Mouse (Mus musculus): Measurements from ENCODE around the gene Spopl.
"Not testable (repeated sequence)": the region's sequence is repeated elsewhere in the genome, so short reads cannot be mapped to it uniquely, and the experiment has no call there.

Spopl gene

DNA sequence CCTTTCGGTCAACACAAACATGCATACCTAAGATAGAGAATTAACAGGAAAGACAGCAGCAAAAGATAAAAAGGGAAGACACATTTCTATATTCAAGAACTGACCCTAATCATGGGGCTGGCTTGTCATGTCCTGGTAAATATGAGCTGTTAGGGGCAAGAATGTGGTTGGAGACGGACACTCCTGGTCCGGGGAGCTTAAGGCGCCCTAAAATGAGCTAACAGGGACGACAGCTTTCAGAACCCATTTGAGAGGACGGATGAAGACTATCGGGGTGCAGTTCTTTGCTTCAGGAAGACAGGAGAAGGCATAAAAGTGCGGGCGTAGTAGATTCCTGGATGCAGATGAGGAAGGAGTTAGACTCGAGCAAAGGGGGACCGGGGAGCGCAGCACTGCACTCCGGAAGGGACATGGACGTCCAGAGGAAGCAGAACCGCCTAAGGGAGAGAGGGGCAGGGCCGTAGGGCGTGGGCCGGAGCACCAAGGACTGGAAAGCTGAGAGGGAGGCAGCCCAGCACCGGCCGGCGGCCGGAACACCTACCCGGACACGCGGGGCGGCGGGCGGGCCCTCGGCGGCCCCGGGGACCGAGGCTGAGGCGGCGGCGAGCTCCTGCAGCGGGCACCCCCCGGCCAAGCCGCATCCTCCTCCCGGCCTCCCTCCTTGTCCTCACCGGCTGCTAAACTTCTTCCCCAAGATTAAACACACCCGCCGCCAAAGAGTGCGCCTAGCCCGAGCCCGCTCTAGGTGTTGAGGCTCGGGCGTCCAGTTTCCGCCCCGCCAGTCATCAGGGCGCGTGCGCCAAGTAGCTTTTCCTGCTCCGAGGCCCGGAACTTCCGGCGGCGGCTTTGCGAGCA is at the start of gene Spopl:
Spopl (minus strand) TSS at position 805 of the 855 bp plus-strand sequence.
- DNase-seq: peak; percentile 76 to 77

DNA sequence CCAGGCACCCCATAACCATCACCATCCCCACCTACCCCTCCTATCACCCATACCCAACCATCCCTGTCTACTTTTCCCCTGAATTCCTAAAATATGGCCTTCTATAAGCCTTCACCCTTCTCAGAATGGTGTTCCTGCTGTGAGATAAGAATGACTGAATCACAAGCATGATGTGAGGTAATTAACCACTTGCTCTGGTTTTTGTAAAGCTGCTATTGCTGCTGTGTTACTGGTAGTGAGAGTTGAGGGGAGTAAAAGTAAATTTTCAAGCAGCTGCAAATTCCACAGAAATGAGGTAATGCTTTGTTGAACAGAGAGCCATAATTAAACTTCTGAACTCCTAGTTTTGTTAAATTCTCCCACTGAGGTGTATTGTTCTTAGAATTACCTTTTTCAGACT is 48.2 kb upstream of the Spopl start:
- no peak for DNase-seq

DNA sequence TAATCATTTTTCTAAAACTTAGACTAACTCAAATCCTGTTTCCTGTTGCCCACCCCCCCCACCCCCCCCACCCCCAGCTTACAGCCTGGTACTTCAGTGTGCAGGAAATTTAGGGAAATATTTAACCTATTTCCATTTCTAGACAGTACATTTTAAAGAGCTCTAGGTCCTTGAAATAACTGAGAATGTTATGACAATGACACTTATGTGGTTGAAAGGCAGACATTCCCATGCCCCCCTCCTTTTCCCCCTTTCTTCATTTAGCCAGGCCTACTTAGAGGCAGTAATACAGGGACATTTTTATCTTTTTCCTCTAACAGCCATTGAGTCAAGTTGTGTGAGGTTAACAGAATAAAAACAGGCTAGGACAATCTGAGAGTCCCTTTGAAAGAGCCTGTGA is 46.1 kb upstream of the Spopl start:
- DNase-seq: no peak

DNA sequence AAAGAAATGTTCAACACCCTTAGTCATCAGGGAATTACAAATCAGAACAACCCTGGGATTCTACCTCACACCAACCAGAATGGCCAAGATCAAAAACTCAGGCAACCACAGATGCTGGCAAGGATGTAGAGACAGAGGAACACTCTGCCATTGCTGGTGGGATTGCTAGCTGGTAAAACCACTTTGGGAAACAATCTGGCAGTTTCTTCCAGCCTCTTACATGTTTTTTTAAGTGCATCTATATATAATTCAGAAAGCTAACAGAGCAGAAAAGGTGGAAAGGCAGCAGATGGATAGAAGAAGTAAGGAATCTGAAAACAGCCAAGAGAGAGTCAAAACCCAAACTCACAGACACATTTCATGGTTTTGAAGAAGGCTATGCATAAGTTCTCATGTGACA is 33.5 kb upstream of the Spopl start:
- no peak for DNase-seq

- no peak for DNase-seq
Observed at GRCm38 (mm10) chr2:23588769-23589168, 16.9 kb upstream of the Spopl start.

GRCm38 (mm10) chr2:23572157-23572532 is 239 bp upstream of the Spopl start:
- not testable (repeated sequence) for DNase-seq

- DNase-seq: no peak
Observed at GRCm38 (mm10) chr2:23570563-23570962, 1.3 kb downstream of the Spopl start.

- DNase-seq: no peak
Observed at GRCm38 (mm10) chr2:23568775-23569174, 3.1 kb downstream of the Spopl start.

GRCm38 (mm10) chr2:23565081-23565801 is 6.7 kb downstream of the Spopl start:
- DNase-seq: no peak

DNA sequence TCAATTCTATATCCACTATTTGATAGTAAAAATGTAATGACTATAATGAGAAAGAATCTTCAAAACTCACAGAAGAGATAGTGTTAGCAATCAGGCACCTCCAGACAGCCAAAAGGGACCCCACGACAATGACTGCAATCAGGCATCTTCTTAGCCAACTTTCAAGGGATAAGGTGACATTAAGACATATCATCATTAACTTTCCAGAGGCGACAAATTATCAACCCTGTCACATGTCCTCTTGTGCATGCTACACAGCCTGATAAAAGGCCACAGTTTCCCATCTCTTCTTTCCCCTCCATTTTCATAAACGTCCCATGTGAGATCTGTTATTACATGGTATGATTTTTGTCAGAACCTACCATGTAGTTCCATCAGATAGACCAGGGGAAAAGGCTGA is 9.0 kb downstream of the Spopl start:
- no peak for DNase-seq

GRCm38 (mm10) chr2:23559186-23559585 is 12.7 kb downstream of the Spopl start:
- no peak for DNase-seq

- no peak for DNase-seq
Observed at GRCm38 (mm10) chr2:23551235-23551634, 20.7 kb downstream of the Spopl start.

GRCm38 (mm10) chr2:23547220-23547619 is 24.7 kb downstream of the Spopl start:
- no peak for DNase-seq

DNA sequence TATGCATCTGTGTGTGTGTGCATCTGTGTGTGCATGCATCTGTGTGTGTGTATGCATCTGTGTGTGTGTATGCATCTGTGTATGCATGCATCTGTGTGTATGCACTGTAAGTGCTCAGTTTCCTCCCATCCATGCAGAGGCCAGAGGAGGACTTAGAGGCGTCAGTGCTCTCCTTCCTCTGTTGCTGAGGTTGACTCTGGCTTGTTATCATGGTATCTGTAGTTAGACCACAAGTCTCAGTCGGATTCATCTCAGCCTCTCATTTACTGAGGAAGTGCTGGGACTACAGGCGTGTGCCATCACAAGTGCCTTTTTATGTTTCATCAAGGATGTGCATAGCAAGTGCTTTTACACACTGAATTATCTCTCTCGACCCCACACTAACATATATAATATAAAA is 31.9 kb downstream of the Spopl start:
- no peak for DNase-seq

GRCm38 (mm10) chr2:23527717-23528116 is 44.2 kb downstream of the Spopl start:
- DNase-seq: not testable (repeated sequence)

DNA sequence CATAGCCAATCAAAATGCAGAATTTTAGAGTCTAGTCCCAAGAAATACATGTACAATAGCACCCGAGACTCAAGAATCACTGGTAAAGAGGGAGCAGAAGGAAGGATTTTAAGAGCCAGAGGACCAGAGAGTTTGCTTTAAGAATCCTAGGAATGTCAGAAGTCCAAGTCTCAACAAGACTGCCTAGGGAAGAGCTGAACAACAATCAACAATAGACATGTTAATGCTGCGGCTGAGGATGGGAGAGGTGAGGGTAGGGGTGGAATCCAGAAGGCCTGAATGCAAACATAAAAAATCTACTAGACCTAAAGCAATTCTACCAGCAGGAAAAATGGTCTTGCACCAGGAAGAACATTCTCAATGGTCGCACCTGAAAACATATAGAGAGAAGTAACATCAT is 66.8 kb downstream of the Spopl start:
- no peak for DNase-seq

DNA sequence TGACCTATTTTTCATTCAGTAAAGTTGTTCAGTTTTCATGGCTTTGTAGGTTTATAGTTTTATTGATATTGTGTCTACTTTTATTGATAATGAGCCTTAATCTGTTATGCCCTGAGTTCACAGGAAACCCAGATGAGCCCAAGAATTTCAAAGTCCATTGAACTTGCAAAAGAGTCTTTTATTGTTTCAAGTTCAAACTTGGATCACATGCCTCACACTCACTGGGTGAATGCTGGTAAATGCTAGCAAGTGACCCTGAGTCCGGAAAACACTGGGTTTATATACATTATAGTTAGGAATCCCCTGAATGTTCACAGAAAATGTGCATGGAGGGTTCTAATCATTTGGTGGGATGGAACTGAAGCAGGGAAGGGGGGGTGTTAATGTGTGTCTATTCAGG is 90.2 kb downstream of the Spopl start:
- no peak for DNase-seq

DNA sequence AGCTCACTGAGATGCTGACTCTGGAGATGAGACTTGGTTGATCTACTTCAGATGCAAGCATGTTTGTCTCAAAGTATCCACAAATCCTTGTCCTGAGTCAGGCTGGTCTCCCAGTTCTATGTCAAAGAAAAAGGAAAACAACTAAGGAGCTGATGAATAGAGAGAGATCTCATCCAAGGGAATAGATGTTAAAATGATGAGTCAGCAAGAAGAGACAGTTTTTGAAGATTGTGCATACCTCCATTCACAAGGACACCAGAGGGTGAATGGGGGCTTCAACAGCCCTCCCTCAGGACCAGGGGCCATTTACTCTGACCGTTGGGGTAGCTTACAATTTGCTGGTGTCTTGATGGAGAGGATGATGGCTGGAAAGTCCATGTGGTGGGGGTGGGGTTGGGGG is 104.4 kb downstream of the Spopl start:
- DNase-seq: no peak

DNA sequence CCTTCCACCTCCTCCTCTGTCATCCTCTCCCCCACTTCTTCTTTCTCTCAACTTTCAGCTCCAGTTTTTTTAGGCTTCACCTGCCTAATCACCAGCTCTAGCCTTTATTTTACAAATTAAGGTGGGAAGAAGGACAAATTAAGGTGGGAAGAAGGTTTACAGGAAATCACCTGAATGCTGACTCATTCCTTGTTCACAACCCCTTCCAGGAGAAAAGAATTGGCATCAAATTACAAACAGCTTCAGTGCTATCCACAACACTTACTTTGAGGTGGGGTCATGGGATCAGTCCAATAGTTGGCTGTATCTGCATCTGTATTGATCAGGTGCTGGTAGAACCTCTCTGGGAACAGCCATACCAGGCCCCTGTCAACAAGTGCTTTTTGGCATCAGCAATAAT is 114.5 kb downstream of the Spopl start:
- no peak for DNase-seq

All from B cell, adult 2 months (primary cell).